Mouse (Mus musculus) spleen, adult 2 months (tissue): Measurements from ENCODE around the gene Parp1.
"Not testable (repeated sequence)": the region's sequence is repeated elsewhere in the genome, so short reads cannot be mapped to it uniquely, and the experiment has no call there.

Experiments
- CTCF ChIP-seq: fragments of 200-500 bp; IDR thresholded peaks from 2 replicates; pipeline ENCODE4 v1.5.1; 2011; ENCODE audit warnings: mild to moderate bottlenecking, inconsistent platforms; ENCODE audit not compliant: insufficient read depth, insufficient read length, insufficient replicate concordance; ENCODE audit errors: extremely low read depth
- POLR2A ChIP-seq: fragments of 200-500 bp; IDR thresholded peaks from 2 replicates; pipeline ENCODE4 v1.6.1; 2011; ENCODE audit warnings: low read depth, low read length, inconsistent platforms

GRCm38 (mm10) chr1:180637796-180638195 lies 69.1 kb downstream of the Parp1 start:
- not testable (repeated sequence) for TF ChIP-seq POLR2A, CTCF
